Comparison of ENCODE assay signal across 9 mouse cellular contexts in genomic region chr7:44957183-44957835, GRCm38 (mm10). TPM values are rescaled to one million over a fixed set of nuclear protein-coding genes. Genes with fewer than 3 reads are reported as not detected.
A peak's percentile ranks its signal among the peaks of the same experiment; 100 is the strongest.
DNase-seq lines count a peak whose midpoint lies in the region; ATAC-seq and TF ChIP-seq lines count a peak whose summit lies in the region.
"Had no signal": no experiment of that assay in that cellular context is flagged by ENCODE, and none has a peak within 500 bp of the region (broad histone marks: within the 10 kb centered on the region; RNA-seq: fewer than 3 reads in every experiment).

No protein-coding gene starts in this region.

- no peak for ATAC-seq in midbrain, embryonic 13.5 days
- ATAC-seq in midbrain, embryonic 14.5 days (ENCODE audit: low FRiP score, low TSS enrichment), result no peak
- no peak; the same call in 1 of the 2 replicates for ATAC-seq in stomach, postnatal 0 days (ENCODE audit: low FRiP score, low TSS enrichment)
- ATAC-seq in inflammation-experienced regulatory T-cells, adult 6 months, result no peak

- H3K27ac ChIP-seq in midbrain, embryonic 13.5 days, result no peak overlapping the region
- no peak overlapping the region for H3K27ac ChIP-seq in midbrain, embryonic 14.5 days (replicated peaks; ENCODE audit: low read depth, low read length)
- H3K27ac ChIP-seq in stomach, postnatal 0 days (replicated peaks), result 0 out of 2 replicates have a peak overlapping the region, but pooled peaks have one; percentile 40

- H3K27me3 ChIP-seq in midbrain, embryonic 13.5 days, result peaks cover 4% of the 10 kb centered on the region; the same call in 1 of the 2 replicates
- peaks cover 3% of the 10 kb centered on the region for H3K27me3 ChIP-seq in midbrain, embryonic 14.5 days (ENCODE audit: control insufficient read depth, insufficient read depth, low read length)
- H3K27me3 ChIP-seq in stomach, postnatal 0 days (ENCODE audit: control insufficient read depth, insufficient read depth, low read length), result no peaks in the 10 kb centered on the region

- DNase-seq in gastrocnemius, adult 18-20 months (ENCODE audit: low spot score), result peak; percentile 62
- DNase-seq in gastrocnemius, postnatal 10 days, result no peak
- no peak for DNase-seq in midbrain, embryonic 14.5 days
- DNase-seq in heart, postnatal 10 days, result peak; percentile 71 to 72
- no peak for DNase-seq in stomach, postnatal 0 days (ENCODE audit: low spot score)
- DNase-seq in thymus, postnatal 14 days, result no peak

- no peak overlapping the region for H3K4me3 ChIP-seq in midbrain, embryonic 13.5 days (replicated peaks)
- no peak overlapping the region for H3K4me3 ChIP-seq in midbrain, embryonic 14.5 days (replicated peaks; ENCODE audit: low read depth, low read length)
- no peak overlapping the region for H3K4me3 ChIP-seq in stomach, postnatal 0 days (ENCODE audit: low read depth, low read length)

- H3K4me2 ChIP-seq in midbrain, embryonic 13.5 days (replicated peaks), result no peak overlapping the region
- no peak overlapping the region for H3K4me2 ChIP-seq in midbrain, embryonic 14.5 days (ENCODE audit: low read length)
- H3K4me2 ChIP-seq in stomach, postnatal 0 days (replicated peaks; ENCODE audit: low read depth), result no peak overlapping the region

- no peak for TF ChIP-seq EP300 in stomach, postnatal 0 days (optimal IDR thresholded peaks at IDR 0.05)

- peaks cover 9% of the 10 kb centered on the region for H3K4me1 ChIP-seq in midbrain, embryonic 13.5 days (replicated peaks)
- H3K4me1 ChIP-seq in midbrain, embryonic 14.5 days (ENCODE audit: control insufficient read depth, insufficient read depth, low read length), result peaks cover 5% of the 10 kb centered on the region; the same call in 1 of the 2 replicates
- no peaks in the 10 kb centered on the region; the same call in 1 of the 2 replicates for H3K4me1 ChIP-seq in stomach, postnatal 0 days (replicated peaks; ENCODE audit: control insufficient read depth, insufficient read depth)

- no peaks in the 10 kb centered on the region for H3K9me3 ChIP-seq in midbrain, embryonic 13.5 days
- H3K9me3 ChIP-seq in midbrain, embryonic 14.5 days (ENCODE audit: control insufficient read depth, low read length), result no peaks in the 10 kb centered on the region
- H3K9me3 ChIP-seq in stomach, postnatal 0 days (ENCODE audit: control insufficient read depth, low read length), result no peaks in the 10 kb centered on the region

- H3K9ac ChIP-seq in midbrain, embryonic 13.5 days (replicated peaks), result 0 out of 2 replicates have a peak overlapping the region, but pooled peaks have one; percentile 6
- H3K9ac ChIP-seq in midbrain, embryonic 14.5 days (replicated peaks; ENCODE audit: low read length), result no peak overlapping the region
- no peak overlapping the region for H3K9ac ChIP-seq in stomach, postnatal 0 days (ENCODE audit: low read length)

- 73% methylated on average over 20 of the region's 20 CpGs for WGBS in midbrain, embryonic 13.5 days
- 75% methylated on average over 20 of the region's 20 CpGs for WGBS in midbrain, embryonic 14.5 days
- 60% methylated on average over 20 of the region's 20 CpGs for WGBS in stomach, postnatal 0 days

- intact Hi-C loops in heart, postnatal 10 days (cut with DNase I), result loop anchor here (5.0 kb wide), 2 partner anchors 35 to 235 kb away; no protein-coding TSS in a partner anchor

- H3K36me3 ChIP-seq in midbrain, embryonic 13.5 days, result peaks cover 38% of the 10 kb centered on the region
- peaks cover 35% of the 10 kb centered on the region for H3K36me3 ChIP-seq in midbrain, embryonic 14.5 days (ENCODE audit: control insufficient read depth, insufficient read depth, low read length)
- no peaks in the 10 kb centered on the region for H3K36me3 ChIP-seq in stomach, postnatal 0 days (ENCODE audit: control insufficient read depth, insufficient read depth, low read length)

- no peak for TF ChIP-seq CTCF in stomach, postnatal 0 days (IDR thresholded peaks at IDR 0.05; ENCODE audit: low read depth)

RNA-seq across cellular contexts. Expression of gene Tsks, which starts 14.3 kb away (rescaled TPM):
- total RNA-seq in gastrocnemius, adult 18-20 months (2021), result not detected
- not detected for total RNA-seq in gastrocnemius, postnatal 10 days (2021)
- 0.17 TPM in 1 of 2 replicates, not detected in the other for polyA plus RNA-seq in midbrain, embryonic 13.5 days (2015; fragmentation: Nextera tagmentation; extraction: Ambion mirVana)
- not detected in 2 replicates for polyA plus RNA-seq in midbrain, embryonic 14.5 days (2014; fragmentation: Nextera tagmentation; extraction: Ambion mirVana)
- not detected for total RNA-seq in heart, postnatal 10 days (2021)
- polyA plus RNA-seq in stomach, postnatal 0 days (2015; fragmentation: Nextera tagmentation; extraction: Ambion mirVana), result 0.08 TPM in 1 of 2 replicates, not detected in the other
- polyA plus RNA-seq in inflammation-experienced regulatory T-cells, adult 6 months (2017; shearing (Covaris generic)), result not detected
- total RNA-seq: megakaryocyte progenitor cell, adult 5-6 weeks had no signal

RNA-seq across cellular contexts. Expression of gene Cpt1c, which starts 17.3 kb away (rescaled TPM):
- 1 to 10 TPM in 1 of 2 experiments, under 1 TPM in 1; 0.64 to 1.4 TPM for total RNA-seq in gastrocnemius, adult 18-20 months (2021)
- 1 to 10 TPM; 4.4 to 5.7 TPM for total RNA-seq in gastrocnemius, postnatal 10 days (2021)
- polyA plus RNA-seq in midbrain, embryonic 13.5 days (2015; fragmentation: Nextera tagmentation; extraction: Ambion mirVana), result 47.0 and 56.0 TPM in 2 replicates
- polyA plus RNA-seq in midbrain, embryonic 14.5 days (2014; fragmentation: Nextera tagmentation; extraction: Ambion mirVana), result 50.1 and 52.3 TPM in 2 replicates
- total RNA-seq in heart, postnatal 10 days (2021), result 1 to 10 TPM; 4.1 to 6.2 TPM
- 5.6 and 7.3 TPM in 2 replicates for polyA plus RNA-seq in stomach, postnatal 0 days (2015; fragmentation: Nextera tagmentation; extraction: Ambion mirVana)
- 1 to 10 TPM in 2 of 3 experiments, under 1 TPM in 1; 0.23 to 1.9 (median 1.5) TPM for polyA plus RNA-seq in inflammation-experienced regulatory T-cells, adult 6 months (2017; shearing (Covaris generic))

RNA-seq across cellular contexts. Expression of gene Ap2a1, which starts 28.0 kb away (rescaled TPM):
- total RNA-seq in gastrocnemius, adult 18-20 months (2021), result 10 to 100 TPM; 59.8 to 64.4 TPM
- 10 to 100 TPM; 59.0 to 65.0 TPM for total RNA-seq in gastrocnemius, postnatal 10 days (2021)
- polyA plus RNA-seq in midbrain, embryonic 13.5 days (2015; fragmentation: Nextera tagmentation; extraction: Ambion mirVana), result 98.1 and 98.6 TPM in 2 replicates
- polyA plus RNA-seq in midbrain, embryonic 14.5 days (2014; fragmentation: Nextera tagmentation; extraction: Ambion mirVana), result 124 and 133 TPM in 2 replicates
- 10 to 100 TPM; 90.9 to 91.1 TPM for total RNA-seq in heart, postnatal 10 days (2021)
- polyA plus RNA-seq in stomach, postnatal 0 days (2015; fragmentation: Nextera tagmentation; extraction: Ambion mirVana), result 29.3 and 33.9 TPM in 2 replicates
- 10 to 100 TPM in 1 of 3 experiments, 1 to 10 TPM in 2; 6.1 to 12.1 (median 7.1) TPM for polyA plus RNA-seq in inflammation-experienced regulatory T-cells, adult 6 months (2017; shearing (Covaris generic))

RNA-seq across cellular contexts. Expression of gene Prmt1, which starts 29.1 kb away (rescaled TPM):
- 100 to 1,000 TPM; 119 to 139 TPM for total RNA-seq in gastrocnemius, adult 18-20 months (2021)
- total RNA-seq in gastrocnemius, postnatal 10 days (2021), result 100 to 1,000 TPM; 267 to 271 TPM
- 784 and 789 TPM in 2 replicates for polyA plus RNA-seq in midbrain, embryonic 13.5 days (2015; fragmentation: Nextera tagmentation; extraction: Ambion mirVana)
- polyA plus RNA-seq in midbrain, embryonic 14.5 days (2014; fragmentation: Nextera tagmentation; extraction: Ambion mirVana), result 236 and 281 TPM in 2 replicates
- total RNA-seq in heart, postnatal 10 days (2021), result 100 to 1,000 TPM; 198 to 216 TPM
- 181 and 185 TPM in 2 replicates for polyA plus RNA-seq in stomach, postnatal 0 days (2015; fragmentation: Nextera tagmentation; extraction: Ambion mirVana)
- 10 to 100 TPM; 37.3 to 84.6 (median 70.6) TPM for polyA plus RNA-seq in inflammation-experienced regulatory T-cells, adult 6 months (2017; shearing (Covaris generic))

RNA-seq across cellular contexts. Expression of gene Irf3, which starts 40.1 kb away (rescaled TPM):
- total RNA-seq in gastrocnemius, adult 18-20 months (2021), result 10 to 100 TPM; 15.0 to 19.1 TPM
- 10 to 100 TPM; 26.5 to 35.8 TPM for total RNA-seq in gastrocnemius, postnatal 10 days (2021)
- polyA plus RNA-seq in midbrain, embryonic 13.5 days (2015; fragmentation: Nextera tagmentation; extraction: Ambion mirVana), result 63.0 and 70.7 TPM in 2 replicates
- 46.7 and 54.0 TPM in 2 replicates for polyA plus RNA-seq in midbrain, embryonic 14.5 days (2014; fragmentation: Nextera tagmentation; extraction: Ambion mirVana)
- 10 to 100 TPM; 34.1 to 47.9 TPM for total RNA-seq in heart, postnatal 10 days (2021)
- 55.7 and 59.8 TPM in 2 replicates for polyA plus RNA-seq in stomach, postnatal 0 days (2015; fragmentation: Nextera tagmentation; extraction: Ambion mirVana)
- 100 to 1,000 TPM in 2 of 3 experiments, 10 to 100 TPM in 1; 83.6 to 119 (median 115) TPM for polyA plus RNA-seq in inflammation-experienced regulatory T-cells, adult 6 months (2017; shearing (Covaris generic))

Comparison
In these comparisons a context has a peak if more than half of its experiments do, and no peak if none do; other contexts are left out.
1. DNase-seq: peak in gastrocnemius, adult 18-20 months (single experiment) and heart, postnatal 10 days (2 of 2); none in gastrocnemius, postnatal 10 days (single experiment), midbrain, embryonic 14.5 days (single experiment), stomach, postnatal 0 days (single experiment) and thymus, postnatal 14 days (single experiment).